Mouse (Mus musculus) hindbrain, embryonic 14.5 days (tissue): ENCODE results near the gene Dusp14. TPM values are rescaled to one million over a fixed set of nuclear protein-coding genes. Genes with fewer than 3 reads are reported as not detected.

ENCODE experiments used
- ATAC-seq: fragments of 200-750 bp; cut with Nextera tagmentation; 2 replicates; pipeline ENCODE4 v1.8.0; 2017; ENCODE audit warnings: moderate number of reproducible peaks, mild to moderate bottlenecking, moderate TSS enrichment, moderate library complexity; ENCODE audit not compliant: low FRiP score
- DNase-seq: peaks from one replicate; pipeline ENCODE4 v3.0.0-alpha.2; 2015; ENCODE audit warnings: low spot score
- H3K27ac ChIP-seq: fragments of 300-500 bp; sonication (generic); 2 replicates; pipeline ENCODE4 v1.5.1; 2014; ENCODE audit warnings: mild to moderate bottlenecking, moderate library complexity
- H3K27me3 ChIP-seq: fragments of 300-500 bp; sonication (generic); 2 replicates; pipeline ENCODE4 v1.6.1; 2014; ENCODE audit warnings: mild to moderate bottlenecking, low read length, mixed read lengths; ENCODE audit not compliant: control insufficient read depth, insufficient read depth
- H3K36me3 ChIP-seq: fragments of 300-500 bp; sonication (generic); replicated peaks from 2 replicates; pipeline ENCODE4 v1.6.1; 2014; ENCODE audit not compliant: control insufficient read depth, insufficient read depth
- H3K4me1 ChIP-seq: fragments of 300-500 bp; sonication (generic); replicated peaks from 2 replicates; pipeline ENCODE4 v1.6.1; 2014; ENCODE audit warnings: antibody characterized with exemption, low read length, mixed read lengths; ENCODE audit not compliant: control insufficient read depth, insufficient read depth
- H3K4me2 ChIP-seq: fragments of 300-500 bp; sonication (generic); replicated peaks from 2 replicates; pipeline ENCODE4 v1.6.1; 2014; ENCODE audit warnings: mild to moderate bottlenecking, moderate library complexity
- H3K4me3 ChIP-seq: fragments of 300-500 bp; sonication (generic); replicated peaks from 2 replicates; pipeline ENCODE4 v1.5.1; 2014; ENCODE audit warnings: mild to moderate bottlenecking, low read length
- H3K9ac ChIP-seq: fragments of 300-500 bp; sonication (generic); 2 replicates; pipeline ENCODE4 v1.6.1; 2014
- H3K9me3 ChIP-seq: fragments of 300-500 bp; sonication (generic); 2 replicates; pipeline ENCODE4 v1.6.1; 2016; ENCODE audit warnings: low read length; ENCODE audit not compliant: control insufficient read depth
- WGBS: fragments of 180-500 bp; shearing (Covaris S2); extraction: QIAGEN DNeasy Blood & Tissue Kit; methylation state at CpG from one replicate; pipeline ENCODE4 v1.1.7; 2014; 5-methylcytosine and 5-hydroxymethylcytosine counted together
- polyA plus RNA-seq: library from polyadenylated mRNA; unstranded; fragments of >200 nt; fragmentation: Nextera tagmentation; extraction: Ambion mirVana; gene quantifications from 2 replicates; pipeline ENCODE4 v1.2.1, GENCODE M21; 2014

Gene Dusp14
- polyA plus RNA-seq, 1 experiment from 2014 or later: 13.7 TPM

DNA sequence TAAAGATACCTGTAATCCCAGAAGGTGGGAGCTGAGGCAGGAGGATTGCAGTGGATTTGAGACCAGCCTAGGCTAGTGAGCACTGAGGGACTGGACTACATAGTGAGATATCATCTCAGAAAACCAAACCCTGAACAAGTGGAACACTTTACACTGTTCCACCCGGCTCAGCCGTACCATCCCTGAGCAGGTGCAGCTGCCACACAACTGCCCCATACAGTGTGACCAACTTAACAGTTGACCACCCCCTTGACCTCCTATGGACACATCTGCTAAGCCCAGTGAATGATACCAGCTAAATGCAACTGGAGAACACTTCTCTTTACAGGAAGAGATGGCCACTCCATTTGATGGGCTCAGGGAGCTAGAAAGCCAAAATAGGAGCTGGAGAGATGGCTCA, 11.6 kb downstream of the Dusp14 start:
- Histone ChIP-seq H3K9ac (no peak overlapping the region), H3K36me3 (no peaks in the 10 kb centered on the region), H3K4me2 (no peak overlapping the region), H3K27ac (no peak overlapping the region), H3K4me1 (no peaks in the 10 kb centered on the region; the same call in 1 of the 2 replicates), H3K9me3 (no peaks in the 10 kb centered on the region), H3K27me3 (no peaks in the 10 kb centered on the region), H3K4me3 (no peak overlapping the region)
- 98% methylated on average over 2 of the region's 2 CpGs for WGBS
- no peak for ATAC-seq
- DNase-seq: no peak

DNA sequence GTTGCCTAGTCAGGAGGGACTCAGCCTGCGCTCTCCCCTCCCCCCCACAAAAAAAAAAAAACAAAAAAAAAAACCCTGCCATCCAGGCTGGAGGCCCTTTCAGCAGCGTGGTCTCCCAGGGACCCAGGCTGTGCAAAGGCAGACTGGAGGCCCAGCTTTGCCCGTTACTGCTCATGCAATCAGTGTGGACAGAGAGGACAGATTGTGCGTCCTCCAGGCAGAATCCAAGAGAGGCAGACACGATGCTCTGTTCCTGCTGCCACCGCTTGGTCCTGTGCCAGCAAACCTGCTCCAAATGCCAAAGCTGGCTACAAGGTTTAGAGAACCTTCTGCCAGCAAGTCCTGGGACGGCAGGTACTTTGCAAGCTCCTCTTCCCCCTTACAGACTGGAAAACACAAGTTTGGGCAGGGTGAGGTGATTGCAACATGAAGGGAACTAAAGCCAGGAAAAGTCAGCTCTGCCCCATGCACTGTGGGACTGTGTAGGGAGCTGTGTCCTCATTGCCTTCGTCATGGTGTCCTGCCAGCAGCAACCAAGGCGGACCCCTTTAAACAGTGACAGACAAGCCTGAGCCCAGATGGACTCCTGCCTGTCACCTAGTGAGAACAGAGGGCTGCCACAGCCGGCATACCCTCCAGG, 15.4 kb downstream of the Dusp14 start:
- H3K36me3 ChIP-seq: no peaks in the 10 kb centered on the region
- H3K4me1 ChIP-seq: no peaks in the 10 kb centered on the region; the same call in 1 of the 2 replicates
- DNase-seq (peak; percentile 64), ATAC-seq (0 out of 2 replicates have a peak, but pooled peaks have one; percentile 46)
- H3K27ac ChIP-seq: peak overlapping the region; percentile 22; the same call in 1 of the 2 replicates
- no peak overlapping the region for H3K4me2 ChIP-seq
- no peaks in the 10 kb centered on the region for H3K27me3 ChIP-seq
- H3K9me3 ChIP-seq: no peaks in the 10 kb centered on the region
- WGBS: 38% methylated on average over 10 of the region's 10 CpGs
- H3K4me3 ChIP-seq: no peak overlapping the region
- H3K9ac ChIP-seq: no peak overlapping the region

DNA sequence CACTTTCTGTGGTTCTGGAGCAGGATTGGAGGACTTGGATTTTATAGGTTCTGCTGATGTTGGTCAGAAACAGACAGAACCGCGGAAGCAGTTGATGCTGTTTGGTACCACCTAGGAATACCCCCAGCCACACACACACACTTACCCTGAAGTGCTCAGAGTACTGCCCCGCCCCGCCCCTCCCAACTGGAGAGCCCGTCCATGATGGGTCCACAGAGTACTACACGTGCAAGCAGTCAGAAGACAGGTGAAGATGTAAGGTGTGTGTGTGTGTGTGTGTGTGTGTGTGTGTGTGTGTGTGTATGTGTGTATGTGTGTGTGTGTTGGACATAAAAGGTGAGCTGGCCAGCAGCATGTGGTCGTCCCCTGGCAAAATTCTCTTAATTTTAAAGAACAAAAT, 16.0 kb downstream of the Dusp14 start:
- 87% methylated on average over 7 of the region's 7 CpGs for WGBS
- no peak for ATAC-seq
- H3K4me3 ChIP-seq: no peak overlapping the region

DNA sequence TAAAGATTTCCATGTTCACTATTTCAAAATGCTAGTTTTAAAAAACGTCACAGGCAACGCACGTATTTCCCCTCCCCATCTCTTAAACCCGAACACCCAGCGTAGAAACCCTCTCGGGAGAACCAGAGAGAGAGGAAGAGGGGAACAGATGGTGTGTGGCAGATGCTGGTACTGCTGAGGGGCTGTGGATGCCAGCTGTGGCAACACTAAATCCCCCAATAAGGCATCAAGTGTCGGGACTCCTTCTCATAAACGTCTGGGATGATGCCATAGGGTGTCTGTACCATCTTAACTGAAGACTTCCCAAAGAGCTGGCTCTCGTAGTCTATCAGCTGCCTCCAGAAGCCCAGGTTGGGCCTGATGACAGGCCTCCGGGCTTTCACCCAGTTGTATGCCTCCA, 20.6 kb downstream of the Dusp14 start:
- Histone ChIP-seq H3K27me3 (no peaks in the 10 kb centered on the region), H3K4me2 (no peak overlapping the region), H3K4me1 (peaks cover 18% of the 10 kb centered on the region), H3K9me3 (no peaks in the 10 kb centered on the region), H3K9ac (no peak overlapping the region), H3K27ac (no peak overlapping the region), H3K36me3 (no peaks in the 10 kb centered on the region), H3K4me3 (no peak overlapping the region)
- WGBS: 50% methylated on average over 10 of the region's 10 CpGs
- DNase-seq: no peak
- no peak for ATAC-seq

More for the DNA sequence above, 16.0 kb downstream of the Dusp14 start:
- no peak overlapping the region for H3K27ac ChIP-seq
- no peaks in the 10 kb centered on the region for H3K36me3 ChIP-seq
- no peak overlapping the region for H3K4me2 ChIP-seq
- no peak for DNase-seq
- no peak overlapping the region for H3K9ac ChIP-seq
- no peaks in the 10 kb centered on the region for H3K9me3 ChIP-seq
- H3K4me1 ChIP-seq: no peaks in the 10 kb centered on the region; the same call in 1 of the 2 replicates
- no peaks in the 10 kb centered on the region for H3K27me3 ChIP-seq

DNA sequence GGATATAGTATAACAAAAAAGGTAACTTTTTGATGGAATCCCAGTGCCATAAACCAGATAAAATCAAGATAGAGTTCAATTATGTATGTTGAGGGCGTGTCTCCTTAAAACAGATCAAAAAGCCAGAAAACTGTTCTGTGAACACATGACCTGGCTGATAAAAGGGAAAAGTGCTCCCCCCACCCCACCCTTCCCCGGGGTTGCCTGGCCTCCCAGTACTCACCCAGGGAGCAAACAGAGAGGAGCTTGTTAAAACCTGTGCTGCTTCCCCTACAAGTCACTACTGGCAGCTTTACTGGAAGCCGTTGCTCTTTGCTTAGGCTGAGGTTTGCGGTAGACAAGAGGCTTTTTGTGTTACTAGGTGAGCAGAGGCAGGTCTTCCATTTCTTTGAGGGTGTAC, 21.8 kb downstream of the Dusp14 start:
- Histone ChIP-seq H3K9ac (no peak overlapping the region), H3K4me2 (no peak overlapping the region), H3K4me1 (peaks cover 28% of the 10 kb centered on the region), H3K27ac (no peak overlapping the region), H3K27me3 (no peaks in the 10 kb centered on the region), H3K4me3 (no peak overlapping the region), H3K9me3 (no peaks in the 10 kb centered on the region), H3K36me3 (no peaks in the 10 kb centered on the region)
- no peak for ATAC-seq
- WGBS: 68% methylated on average over 4 of the region's 4 CpGs
- DNase-seq: no peak

DNA sequence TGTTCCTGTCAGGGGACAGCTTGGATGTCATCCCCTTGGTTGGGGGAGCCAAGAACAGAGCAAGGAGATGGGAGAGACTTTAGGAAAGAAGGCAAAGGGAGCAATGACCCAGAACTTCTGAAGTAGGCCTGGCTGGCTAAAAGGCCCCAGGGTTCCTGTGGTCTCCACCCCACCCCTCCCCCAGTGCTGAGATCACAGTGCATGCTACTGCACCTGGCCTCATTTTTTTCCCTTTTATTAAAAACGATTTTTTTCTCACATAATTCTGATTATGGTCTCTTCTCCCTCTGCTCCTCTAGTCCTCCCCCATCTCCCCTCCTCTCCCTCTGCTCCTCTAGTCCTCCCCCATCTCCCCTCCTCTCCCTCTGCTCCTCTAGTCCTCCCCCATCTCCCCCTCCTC, 24.1 kb downstream of the Dusp14 start:
- H3K27ac ChIP-seq: no peak overlapping the region
- no peak overlapping the region for H3K9ac ChIP-seq
- ATAC-seq: no peak
- peaks cover 21% of the 10 kb centered on the region for H3K36me3 ChIP-seq
- H3K4me1 ChIP-seq: peaks cover 28% of the 10 kb centered on the region
- WGBS: 36% methylated on average over 1 of the region's 1 CpGs
- H3K27me3 ChIP-seq: no peaks in the 10 kb centered on the region
- H3K4me2 ChIP-seq: no peak overlapping the region
- no peaks in the 10 kb centered on the region for H3K9me3 ChIP-seq
- no peak overlapping the region for H3K4me3 ChIP-seq
- DNase-seq: no peak

DNA sequence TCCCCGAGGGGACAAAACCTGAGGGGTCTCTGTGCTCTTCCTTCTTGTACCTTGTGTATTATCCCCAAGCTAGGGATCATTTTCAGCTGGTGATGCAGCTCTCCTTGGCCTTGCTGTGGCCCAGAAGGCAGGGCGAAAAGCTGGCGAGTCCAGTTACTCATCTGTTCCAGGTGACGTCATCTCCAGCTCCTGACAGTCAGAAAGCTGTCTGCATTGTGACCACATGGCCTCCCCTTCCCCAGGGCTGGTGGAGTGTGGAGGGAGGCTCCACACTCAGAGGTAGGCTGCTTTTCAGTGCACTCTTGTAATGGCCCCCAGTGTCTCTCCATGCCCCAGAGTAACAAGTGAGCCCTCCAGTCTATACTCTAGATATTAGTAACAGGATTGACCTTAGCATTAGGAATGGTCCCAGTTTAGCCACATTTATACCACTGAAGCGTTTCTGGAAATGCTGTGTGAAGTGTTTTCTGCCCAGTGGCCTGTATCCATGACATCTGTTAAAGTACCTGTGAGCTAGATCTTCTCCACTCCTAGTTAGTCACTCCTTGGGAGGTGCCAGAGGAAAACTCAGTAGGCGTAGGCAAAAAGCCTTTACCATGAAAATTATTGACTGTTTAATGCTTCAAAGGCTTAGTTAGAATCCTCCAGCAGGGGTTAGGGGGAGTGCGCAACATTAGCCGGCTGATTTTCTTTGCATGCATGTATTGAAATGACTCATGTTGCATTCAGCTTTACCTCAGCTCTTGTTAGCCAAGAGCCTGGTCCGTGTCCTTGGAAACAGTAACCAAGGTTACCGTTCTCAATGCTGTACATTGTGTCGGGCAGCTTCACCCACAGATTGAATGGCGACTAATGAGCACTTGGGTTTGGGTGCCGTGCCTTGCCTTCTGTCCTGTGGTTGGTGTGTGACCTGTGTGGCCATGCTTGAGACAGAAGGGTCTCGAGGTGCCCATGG, 26.0 kb downstream of the Dusp14 start:
- 0 out of 2 replicates have a peak overlapping the region, but pooled peaks have one; percentile 0 for H3K4me2 ChIP-seq

DNA sequence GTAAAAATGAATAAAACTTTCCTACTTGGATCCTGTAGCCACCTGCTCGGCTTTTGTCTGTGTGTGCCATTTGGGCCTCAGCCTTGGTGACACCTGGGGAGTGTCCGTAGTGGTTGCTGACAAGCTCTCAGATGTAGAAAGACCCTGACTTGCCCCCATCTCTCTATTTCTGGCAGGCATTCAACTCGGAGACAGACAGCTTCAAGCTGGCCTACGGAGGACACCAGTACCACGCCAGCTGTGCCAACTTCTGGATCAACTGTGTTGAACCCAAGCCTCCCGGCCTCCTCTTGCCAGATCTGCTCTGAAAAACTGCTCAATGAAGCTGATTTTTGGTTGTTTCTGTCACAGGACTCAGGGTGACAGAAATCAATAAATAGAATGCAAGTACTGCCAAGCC, 28.4 kb downstream of the Dusp14 start:
- 66% methylated on average over 6 of the region's 6 CpGs for WGBS
- Histone ChIP-seq H3K27me3 (no peaks in the 10 kb centered on the region), H3K4me3 (no peak overlapping the region)

More for the DNA sequence above, 26.0 kb downstream of the Dusp14 start:
- H3K9me3 ChIP-seq: no peaks in the 10 kb centered on the region
- ATAC-seq (peak; percentile 85), DNase-seq (peak; percentile 78)
- no peaks in the 10 kb centered on the region for H3K27me3 ChIP-seq
- H3K9ac ChIP-seq: peak overlapping the region; percentile 25; the same call in 1 of the 2 replicates
- 13% methylated on average over 14 of the region's 14 CpGs for WGBS
- H3K4me1 ChIP-seq: peaks cover 28% of the 10 kb centered on the region
- peak overlapping the region; percentile 86 for H3K27ac ChIP-seq
- H3K36me3 ChIP-seq: peaks cover 38% of the 10 kb centered on the region
- no peak overlapping the region for H3K4me3 ChIP-seq

DNA sequence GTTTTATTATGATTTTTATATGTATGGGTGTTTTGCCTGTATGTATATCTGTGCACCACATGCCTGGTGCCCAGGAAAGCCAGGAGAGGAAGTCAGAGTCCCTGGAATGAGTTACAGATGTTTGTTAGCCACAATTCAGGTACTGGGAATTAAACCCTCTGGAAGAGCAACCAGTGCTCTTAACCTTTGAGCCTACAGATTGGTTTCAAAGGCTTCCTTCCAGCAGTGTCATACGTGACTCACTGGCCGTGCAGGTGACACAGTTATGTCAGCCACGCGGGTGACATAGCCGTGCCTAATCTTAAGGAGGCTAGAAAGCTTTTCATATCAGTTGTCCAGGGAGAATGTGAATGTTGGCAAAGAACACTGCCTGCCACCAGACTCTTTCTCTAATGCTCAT, 35.4 kb downstream of the Dusp14 start:
- H3K4me3 ChIP-seq: no peak overlapping the region
- H3K27ac ChIP-seq: no peak overlapping the region
- ATAC-seq: no peak
- WGBS: 92% methylated on average over 5 of the region's 5 CpGs
- no peak overlapping the region for H3K9ac ChIP-seq
- H3K27me3 ChIP-seq: no peaks in the 10 kb centered on the region
- no peaks in the 10 kb centered on the region for H3K9me3 ChIP-seq
- no peak overlapping the region for H3K4me2 ChIP-seq
- no peak for DNase-seq
- peaks cover 77% of the 10 kb centered on the region for H3K36me3 ChIP-seq
- H3K4me1 ChIP-seq: no peaks in the 10 kb centered on the region

More for the DNA sequence above, 28.4 kb downstream of the Dusp14 start:
- Histone ChIP-seq H3K9ac (no peak overlapping the region), H3K4me1 (peaks cover 21% of the 10 kb centered on the region), H3K36me3 (peaks cover 51% of the 10 kb centered on the region), H3K4me2 (no peak overlapping the region), H3K27ac (no peak overlapping the region), H3K9me3 (no peaks in the 10 kb centered on the region)
- ATAC-seq (no peak), DNase-seq (no peak)
